Mouse (Mus musculus) megakaryocyte, embryonic 14.5 days (primary cell): Measurements from ENCODE around the gene Gpr176. TPM values are rescaled to one million over a fixed set of nuclear protein-coding genes. Genes with fewer than 3 reads are reported as not detected.

ENCODE experiments used
- H3K27me3 ChIP-seq: replicated peaks from 2 replicates; pipeline ENCODE3; 2012; ENCODE audit warnings: inconsistent platforms
- H3K36me3 ChIP-seq: replicated peaks from 2 replicates; pipeline ENCODE3; 2012; ENCODE audit warnings: low read length, inconsistent platforms, mixed read lengths
- H3K4me1 ChIP-seq: 2 replicates; pipeline ENCODE4 v1.6.1; 2012; ENCODE audit warnings: inconsistent platforms
- H3K4me3 ChIP-seq: replicated peaks from 2 replicates; pipeline ENCODE3; 2012; ENCODE audit warnings: moderate library complexity, mild to moderate bottlenecking, inconsistent platforms
- H3K9me3 ChIP-seq: 2 replicates; pipeline ENCODE4 v1.6.1; 2012; ENCODE audit warnings: inconsistent platforms
- FLI1 ChIP-seq: IDR thresholded peaks from 2 replicates; pipeline ENCODE4 v1.6.1; 2012; ENCODE audit warnings: low read length, inconsistent platforms, mixed read lengths
- GATA1 ChIP-seq: IDR thresholded peaks from 3 replicates; pipeline ENCODE4 v1.6.1; 2012; ENCODE audit warnings: mixed read lengths, low read length, inconsistent platforms, borderline replicate concordance
- polyA plus RNA-seq: library from polyadenylated mRNA; stranded (reverse); fragments of >175 nt; gene quantifications from 2 replicates; pipeline ENCODE4 v1.2.3, GENCODE M21; 2012; ENCODE audit warnings: low replicate concordance; ENCODE audit not compliant: insufficient read depth

Gene Gpr176
- polyA plus RNA-seq, result 0.03 and 0.97 TPM in 2 replicates

- Histone ChIP-seq H3K4me3 (peak within 1 kb of the TSS; percentile 92), H3K27me3 (peaks cover 66% of the 10 kb centered on the region), H3K9me3 (peaks cover 13% of the 10 kb centered on the region), H3K4me1 (peaks cover 21% of the 10 kb centered on the region), H3K36me3 (no peaks in the 10 kb centered on the region)
- no peak for TF ChIP-seq FLI1
- no peak for TF ChIP-seq GATA1
Measured at GRCm38 (mm10) chr2:118372901-118373571, at the start of gene Gpr176. Gpr176 (minus strand) TSS chr2:118373419.

GRCm38 (mm10) chr2:118422385-118422784, 49.2 kb upstream of the Gpr176 start:
- no peaks in the 10 kb centered on the region for H3K27me3 ChIP-seq
- TF ChIP-seq FLI1, result no peak
- TF ChIP-seq GATA1, result no peak
- no peak overlapping the region for H3K4me3 ChIP-seq
- peaks cover 8% of the 10 kb centered on the region for H3K4me1 ChIP-seq
- peaks cover 88% of the 10 kb centered on the region for H3K36me3 ChIP-seq
- H3K9me3 ChIP-seq, result no peaks in the 10 kb centered on the region

GRCm38 (mm10) chr2:118421951-118422350, 48.7 kb upstream of the Gpr176 start:
- Histone ChIP-seq H3K4me1 (peaks cover 8% of the 10 kb centered on the region), H3K9me3 (no peaks in the 10 kb centered on the region), H3K36me3 (peaks cover 88% of the 10 kb centered on the region), H3K4me3 (no peak overlapping the region), H3K27me3 (no peaks in the 10 kb centered on the region)
- TF ChIP-seq FLI1 (no peak), GATA1 (no peak)

- Histone ChIP-seq H3K36me3 (peaks cover 94% of the 10 kb centered on the region), H3K4me1 (peaks cover 11% of the 10 kb centered on the region), H3K9me3 (peaks cover 4% of the 10 kb centered on the region; the same call in 1 of the 2 replicates), H3K27me3 (no peaks in the 10 kb centered on the region), H3K4me3 (no peak overlapping the region)
- TF ChIP-seq FLI1, result no peak
- TF ChIP-seq GATA1, result no peak
Measured at GRCm38 (mm10) chr2:118418076-118418475, 44.9 kb upstream of the Gpr176 start.

- peaks cover 10% of the 10 kb centered on the region; the same call in 1 of the 2 replicates for H3K9me3 ChIP-seq
- peaks cover 97% of the 10 kb centered on the region for H3K36me3 ChIP-seq
- H3K4me3 ChIP-seq, result no peak overlapping the region
- TF ChIP-seq GATA1 (no peak), FLI1 (no peak)
- H3K4me1 ChIP-seq, result peaks cover 7% of the 10 kb centered on the region
- no peaks in the 10 kb centered on the region for H3K27me3 ChIP-seq
Measured at GRCm38 (mm10) chr2:118415601-118416355, 42.6 kb upstream of the Gpr176 start.

- Histone ChIP-seq H3K9me3 (peaks cover 10% of the 10 kb centered on the region; the same call in 1 of the 2 replicates), H3K27me3 (no peaks in the 10 kb centered on the region), H3K4me1 (peaks cover 7% of the 10 kb centered on the region), H3K4me3 (no peak overlapping the region), H3K36me3 (peaks cover 94% of the 10 kb centered on the region)
- TF ChIP-seq FLI1 (no peak), GATA1 (no peak)
Measured at GRCm38 (mm10) chr2:118412821-118413220, 39.6 kb upstream of the Gpr176 start.

- H3K9me3 ChIP-seq, result peaks cover 6% of the 10 kb centered on the region; the same call in 1 of the 2 replicates
Measured at GRCm38 (mm10) chr2:118408336-118408895, 35.2 kb upstream of the Gpr176 start.

GRCm38 (mm10) chr2:118406811-118407210, 33.6 kb upstream of the Gpr176 start:
- TF ChIP-seq GATA1, result no peak
- Histone ChIP-seq H3K36me3 (peaks cover 94% of the 10 kb centered on the region), H3K9me3 (peaks cover 4% of the 10 kb centered on the region; the same call in 1 of the 2 replicates), H3K4me1 (peaks cover 2% of the 10 kb centered on the region), H3K27me3 (no peaks in the 10 kb centered on the region), H3K4me3 (no peak overlapping the region)

More at GRCm38 (mm10) chr2:118408336-118408895, 35.2 kb upstream of the Gpr176 start:
- TF ChIP-seq GATA1 (no peak), FLI1 (no peak)
- peaks cover 7% of the 10 kb centered on the region for H3K4me1 ChIP-seq
- H3K27me3 ChIP-seq, result no peaks in the 10 kb centered on the region
- no peak overlapping the region for H3K4me3 ChIP-seq
- peaks cover 97% of the 10 kb centered on the region for H3K36me3 ChIP-seq

GRCm38 (mm10) chr2:118405568-118405967, 32.3 kb upstream of the Gpr176 start:
- H3K27me3 ChIP-seq, result no peaks in the 10 kb centered on the region
- H3K9me3 ChIP-seq, result no peaks in the 10 kb centered on the region
- H3K36me3 ChIP-seq, result peaks cover 94% of the 10 kb centered on the region
- no peak for TF ChIP-seq FLI1
- no peak for TF ChIP-seq GATA1
- no peak overlapping the region for H3K4me3 ChIP-seq
- H3K4me1 ChIP-seq, result peaks cover 12% of the 10 kb centered on the region

GRCm38 (mm10) chr2:118404336-118404735, 31.1 kb upstream of the Gpr176 start:
- Histone ChIP-seq H3K9me3 (no peaks in the 10 kb centered on the region), H3K36me3 (peaks cover 92% of the 10 kb centered on the region), H3K4me1 (peaks cover 12% of the 10 kb centered on the region), H3K4me3 (no peak overlapping the region), H3K27me3 (no peaks in the 10 kb centered on the region)
- TF ChIP-seq GATA1 (no peak), FLI1 (no peak)
